In the genomic region with DNA sequence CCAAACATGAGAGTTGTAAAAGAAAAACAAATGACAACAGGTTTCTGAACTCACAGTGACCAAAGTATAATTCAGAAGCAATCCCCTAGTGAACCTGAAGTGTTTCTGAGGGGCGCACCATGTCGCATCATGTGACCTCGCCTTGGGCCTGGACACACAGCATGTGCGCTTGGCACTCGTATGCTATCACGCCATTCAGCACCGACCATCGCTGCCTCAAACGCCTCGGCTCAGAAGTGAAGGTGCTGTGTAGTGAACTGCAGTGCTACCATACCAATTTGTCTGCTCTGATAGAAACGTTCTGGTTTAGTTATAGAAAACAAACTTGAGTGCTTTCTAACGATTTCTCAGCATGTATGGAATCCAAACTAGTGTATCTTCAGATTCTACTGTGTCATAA, we compare ENCODE assay signal across 35 mouse cellular contexts. TPM values are rescaled to one million over a fixed set of nuclear protein-coding genes. Genes with fewer than 3 reads are reported as not detected.
DNase-seq lines count a peak whose midpoint lies in the region; ATAC-seq and TF ChIP-seq lines count a peak whose summit lies in the region.
"Had no signal": no experiment of that assay in that cellular context is flagged by ENCODE, and none has a peak within 500 bp of the region (broad histone marks: within the 10 kb centered on the region; RNA-seq: fewer than 3 reads in every experiment).

No protein-coding gene starts in this region.

- H3K4me3 ChIP-seq in hindbrain, postnatal 0 days (ENCODE audit: low read length): no peak overlapping the region
- H3K4me3 ChIP-seq in hindbrain, embryonic 16.5 days (ENCODE audit: low read length): no peak overlapping the region
- H3K4me3 ChIP-seq in midbrain, embryonic 15.5 days: no peak overlapping the region
- H3K4me3 ChIP-seq in midbrain, embryonic 10.5 days: no peak overlapping the region
- no peak overlapping the region for H3K4me3 ChIP-seq in forebrain, embryonic 16.5 days (replicated peaks; ENCODE audit: low read length)
- H3K4me3 ChIP-seq: embryonic facial prominence, embryonic 13.5 days; erythroblast, embryonic 14.5 days; hindbrain, embryonic 15.5 days; intestine, embryonic 15.5 days; limb, embryonic 10.5 days; limb, embryonic 15.5 days; liver, embryonic 13.5 days; midbrain, embryonic 12.5 days had no signal

- no peak overlapping the region for H3K9ac ChIP-seq in hindbrain, postnatal 0 days (replicated peaks; ENCODE audit: low read length)
- no peak overlapping the region for H3K9ac ChIP-seq in hindbrain, embryonic 16.5 days (ENCODE audit: low read depth, low read length)
- no peak overlapping the region for H3K9ac ChIP-seq in midbrain, embryonic 15.5 days
- H3K9ac ChIP-seq in forebrain, embryonic 16.5 days (replicated peaks; ENCODE audit: low read depth, low read length): no peak overlapping the region
- H3K9ac ChIP-seq: embryonic facial prominence, embryonic 13.5 days; hindbrain, embryonic 15.5 days; intestine, embryonic 15.5 days; limb, embryonic 15.5 days; liver, embryonic 13.5 days; midbrain, embryonic 12.5 days had no signal

- TF ChIP-seq CTCF in hindbrain, postnatal 0 days (IDR thresholded peaks at IDR 0.05; ENCODE audit: low read depth): no peak

- WGBS in hindbrain, postnatal 0 days: 47% methylated on average over 12 of the region's 12 CpGs
- 69% methylated on average over 12 of the region's 12 CpGs for WGBS in hindbrain, embryonic 16.5 days
- WGBS in midbrain, embryonic 15.5 days: 75% methylated on average over 12 of the region's 12 CpGs
- WGBS in midbrain, embryonic 10.5 days: 93% methylated on average over 12 of the region's 12 CpGs
- WGBS in forebrain, embryonic 16.5 days: 45% methylated on average over 12 of the region's 12 CpGs

- no peaks in the 10 kb centered on the region for H3K4me1 ChIP-seq in hindbrain, postnatal 0 days (ENCODE audit: insufficient read depth, low read length)
- peaks cover 4% of the 10 kb centered on the region for H3K4me1 ChIP-seq in hindbrain, embryonic 16.5 days (ENCODE audit: control insufficient read depth, insufficient read depth, low read depth, low read length)
- peaks cover 10% of the 10 kb centered on the region; the same call in 1 of the 2 replicates for H3K4me1 ChIP-seq in midbrain, embryonic 15.5 days
- H3K4me1 ChIP-seq in midbrain, embryonic 10.5 days: no peaks in the 10 kb centered on the region
- peaks cover 30% of the 10 kb centered on the region for H3K4me1 ChIP-seq in forebrain, embryonic 16.5 days (replicated peaks; ENCODE audit: control insufficient read depth, insufficient read depth, low read length)
- H3K4me1 ChIP-seq: intestine, embryonic 15.5 days; liver, embryonic 13.5 days had no signal

- 0 out of 2 replicates have a peak, but pooled peaks have one; percentile 18 for ATAC-seq in hindbrain, postnatal 0 days
- ATAC-seq in hindbrain, embryonic 16.5 days: no peak
- ATAC-seq in midbrain, embryonic 15.5 days (replicated peaks): 0 out of 2 replicates have a peak, but pooled peaks have one; percentile 27
- ATAC-seq in forebrain, embryonic 16.5 days: peak; percentile 73
- ATAC-seq: intestine, embryonic 15.5 days; lung, postnatal 0 days; Patski had no signal

- H3K27me3 ChIP-seq in hindbrain, postnatal 0 days (ENCODE audit: insufficient read depth, low read length): no peaks in the 10 kb centered on the region
- H3K27me3 ChIP-seq in hindbrain, embryonic 16.5 days (replicated peaks; ENCODE audit: control insufficient read depth, insufficient read depth, low read length): no peaks in the 10 kb centered on the region
- no peaks in the 10 kb centered on the region for H3K27me3 ChIP-seq in midbrain, embryonic 15.5 days (replicated peaks)
- no peaks in the 10 kb centered on the region for H3K27me3 ChIP-seq in midbrain, embryonic 10.5 days (ENCODE audit: low read depth, poor library complexity, severe bottlenecking)
- no peaks in the 10 kb centered on the region for H3K27me3 ChIP-seq in forebrain, embryonic 16.5 days (replicated peaks; ENCODE audit: control insufficient read depth, insufficient read depth, low read length)
- H3K27me3 ChIP-seq: embryonic facial prominence, embryonic 13.5 days; hindbrain, embryonic 15.5 days; intestine, embryonic 15.5 days; limb, embryonic 15.5 days; liver, embryonic 13.5 days; midbrain, embryonic 12.5 days; Patski had no signal

- H3K9me3 ChIP-seq in hindbrain, postnatal 0 days (ENCODE audit: low read length): no peaks in the 10 kb centered on the region
- H3K9me3 ChIP-seq in hindbrain, embryonic 16.5 days (ENCODE audit: control insufficient read depth, low read length): no peaks in the 10 kb centered on the region
- H3K9me3 ChIP-seq in midbrain, embryonic 15.5 days: no peaks in the 10 kb centered on the region
- no peaks in the 10 kb centered on the region for H3K9me3 ChIP-seq in midbrain, embryonic 10.5 days (replicated peaks)
- no peaks in the 10 kb centered on the region for H3K9me3 ChIP-seq in forebrain, embryonic 16.5 days (ENCODE audit: control insufficient read depth, low read length)
- H3K9me3 ChIP-seq: hindbrain, embryonic 15.5 days; intestine, embryonic 15.5 days; limb, embryonic 10.5 days; limb, embryonic 15.5 days; liver, embryonic 13.5 days; midbrain, embryonic 12.5 days had no signal

- H3K27ac ChIP-seq in hindbrain, postnatal 0 days: no peak overlapping the region
- H3K27ac ChIP-seq in hindbrain, embryonic 16.5 days (ENCODE audit: low read depth, low read length): no peak overlapping the region
- no peak overlapping the region for H3K27ac ChIP-seq in midbrain, embryonic 15.5 days
- no peak overlapping the region for H3K27ac ChIP-seq in midbrain, embryonic 10.5 days (replicated peaks)
- H3K27ac ChIP-seq in forebrain, embryonic 16.5 days (ENCODE audit: low read length): no peak overlapping the region; the same call in 1 of the 2 replicates
- H3K27ac ChIP-seq: embryonic facial prominence, embryonic 13.5 days; hindbrain, embryonic 15.5 days; intestine, embryonic 15.5 days; limb, embryonic 10.5 days; limb, embryonic 15.5 days; liver, embryonic 13.5 days; macrophage; midbrain, embryonic 12.5 days; stomach, postnatal 0 days had no signal

- DNase-seq in cerebellum, postnatal 14 days: peak; percentile 23 to 42
- no peak for DNase-seq in cerebellum, adult 18-20 months
- no peak for DNase-seq in hindbrain, postnatal 0 days (ENCODE audit: low spot score)
- no peak for DNase-seq in midbrain, embryonic 10.5 days (ENCODE audit: low spot score)
- no peak for DNase-seq in lung, postnatal 14 days
- DNase-seq: adrenal gland, postnatal 25 days; cerebellum, adult 8-10 months; embryo, embryonic 11 days; gastrocnemius, postnatal 25 days; heart, adult 11 months; heart, postnatal 4 days; kidney, adult 2 months; kidney, postnatal 4 days; liver, embryonic 13.5 days; lung, adult 18-20 months; spleen, adult 18-20 months; thymus, adult 18-20 months; thymus, postnatal 36 days had no signal

- no peak overlapping the region for H3K4me2 ChIP-seq in hindbrain, postnatal 0 days (ENCODE audit: low read depth, low read length)
- no peak overlapping the region for H3K4me2 ChIP-seq in hindbrain, embryonic 16.5 days (ENCODE audit: low read length)
- no peak overlapping the region for H3K4me2 ChIP-seq in midbrain, embryonic 15.5 days
- H3K4me2 ChIP-seq in forebrain, embryonic 16.5 days (ENCODE audit: low read length): no peak overlapping the region
- H3K4me2 ChIP-seq: embryonic facial prominence, embryonic 13.5 days; heart, embryonic 11.5 days; hindbrain, embryonic 15.5 days; intestine, embryonic 15.5 days; limb, embryonic 15.5 days; liver, embryonic 13.5 days; midbrain, embryonic 12.5 days had no signal

- H3K36me3 ChIP-seq in hindbrain, postnatal 0 days (ENCODE audit: insufficient read depth, low read length): no peaks in the 10 kb centered on the region
- H3K36me3 ChIP-seq in hindbrain, embryonic 16.5 days (ENCODE audit: control insufficient read depth, insufficient read depth, low read length): no peaks in the 10 kb centered on the region
- no peaks in the 10 kb centered on the region for H3K36me3 ChIP-seq in midbrain, embryonic 15.5 days (replicated peaks)
- no peaks in the 10 kb centered on the region for H3K36me3 ChIP-seq in midbrain, embryonic 10.5 days
- no peaks in the 10 kb centered on the region for H3K36me3 ChIP-seq in forebrain, embryonic 16.5 days (ENCODE audit: control insufficient read depth, insufficient read depth)
- H3K36me3 ChIP-seq: embryonic facial prominence, embryonic 13.5 days; hindbrain, embryonic 15.5 days; intestine, embryonic 15.5 days; limb, embryonic 10.5 days; limb, embryonic 15.5 days; liver, embryonic 13.5 days; midbrain, embryonic 12.5 days had no signal

RNA-seq across cellular contexts. Expression of a gene that starts 59.7 kb away (rescaled TPM):
- 3.5 and 9.7 TPM in 2 replicates for total RNA-seq in hindbrain, postnatal 0 days (2014; rRNA removed)
- 1.5 and 2.3 TPM in 2 replicates for polyA plus RNA-seq in hindbrain, postnatal 0 days (2015; fragmentation: Nextera tagmentation; extraction: Ambion mirVana)
- polyA plus RNA-seq in hindbrain, embryonic 16.5 days (2015; fragmentation: Nextera tagmentation; extraction: Ambion mirVana): 0.93 and 1.1 TPM in 2 replicates
- polyA plus RNA-seq in midbrain, embryonic 15.5 days (2015; fragmentation: Nextera tagmentation; extraction: Ambion mirVana): 0.55 and 1.1 TPM in 2 replicates
- not detected in 2 replicates for polyA plus RNA-seq in midbrain, embryonic 10.5 days (2016; fragmentation: Nextera tagmentation; extraction: Ambion mirVana)
- polyA plus RNA-seq in forebrain, embryonic 16.5 days (2015; fragmentation: Nextera tagmentation; extraction: Ambion mirVana): 0.32 and 0.58 TPM in 2 replicates
- total RNA-seq: MEL; neutrophil, adult 5-6 weeks had no signal
- polyA plus RNA-seq: erythroblast, embryonic 14.5 days; macrophage had no signal

Comparison
In these comparisons a context has a peak if more than half of its experiments do, and no peak if none do; other contexts are left out.
1. DNase-seq: peak in cerebellum, postnatal 14 days (2 of 2); none in cerebellum, adult 18-20 months (0 of 2), hindbrain, postnatal 0 days (single experiment), midbrain, embryonic 10.5 days (single experiment) and lung, postnatal 14 days (single experiment).